Mouse (Mus musculus) embryonic facial prominence, embryonic 13.5 days (tissue): Measurements from ENCODE around the gene Gh. TPM values are rescaled to one million over a fixed set of nuclear protein-coding genes. Genes with fewer than 3 reads are reported as not detected.

Experiments
- ATAC-seq: fragments of 200-750 bp; cut with Nextera tagmentation; 2 replicates; pipeline ENCODE4 v1.8.0; 2017; ENCODE audit warnings: low read depth; ENCODE audit not compliant: insufficient number of reproducible peaks, insufficient read depth, low FRiP score, low TSS enrichment
- H3K27ac ChIP-seq: fragments of 300-500 bp; sonication (generic); 2 replicates; pipeline ENCODE4 v1.5.1; 2015; ENCODE audit warnings: moderate library complexity, mild to moderate bottlenecking, inconsistent platforms
- H3K27me3 ChIP-seq: fragments of 300-500 bp; sonication (generic); 2 replicates; pipeline ENCODE4 v1.6.1; 2015; ENCODE audit warnings: mild to moderate bottlenecking, inconsistent platforms
- H3K36me3 ChIP-seq: fragments of 300-500 bp; sonication (generic); 2 replicates; pipeline ENCODE4 v1.6.1; 2015; ENCODE audit warnings: mild to moderate bottlenecking, inconsistent platforms
- H3K4me1 ChIP-seq: fragments of 300-500 bp; sonication (generic); 2 replicates; pipeline ENCODE4 v1.6.1; 2015; ENCODE audit warnings: inconsistent platforms
- H3K4me2 ChIP-seq: fragments of 300-500 bp; sonication (generic); 2 replicates; pipeline ENCODE4 v1.6.1; 2015; ENCODE audit warnings: moderate library complexity, mild to moderate bottlenecking, inconsistent platforms
- H3K4me3 ChIP-seq: fragments of 300-500 bp; sonication (generic); 2 replicates; pipeline ENCODE4 v1.5.1; 2015; ENCODE audit warnings: mild to moderate bottlenecking, inconsistent platforms
- H3K9ac ChIP-seq: fragments of 300-500 bp; sonication (generic); 2 replicates; pipeline ENCODE4 v1.6.1; 2015; ENCODE audit warnings: mild to moderate bottlenecking, inconsistent platforms
- H3K9me3 ChIP-seq: fragments of 300-500 bp; sonication (generic); 2 replicates; pipeline ENCODE4 v1.6.1; 2016; ENCODE audit warnings: inconsistent platforms
- whole genome bisulfite sequencing: fragments of 180-500 bp; shearing (Covaris S2); methylation state at CpG from one replicate; pipeline ENCODE4 v1.1.7; 2015; ENCODE audit warnings: mixed read lengths; 5-methylcytosine and 5-hydroxymethylcytosine counted together
- polyA plus RNA-seq: library from polyadenylated mRNA; unstranded; fragments of >200 nt; fragmentation: Nextera tagmentation; extraction: Ambion mirVana; gene quantifications from 2 replicates; pipeline ENCODE4 v1.2.1, GENCODE M21; 2015

Gh gene
- polyA plus RNA-seq, 1 experiment from 2014 or later: not detected

DNA sequence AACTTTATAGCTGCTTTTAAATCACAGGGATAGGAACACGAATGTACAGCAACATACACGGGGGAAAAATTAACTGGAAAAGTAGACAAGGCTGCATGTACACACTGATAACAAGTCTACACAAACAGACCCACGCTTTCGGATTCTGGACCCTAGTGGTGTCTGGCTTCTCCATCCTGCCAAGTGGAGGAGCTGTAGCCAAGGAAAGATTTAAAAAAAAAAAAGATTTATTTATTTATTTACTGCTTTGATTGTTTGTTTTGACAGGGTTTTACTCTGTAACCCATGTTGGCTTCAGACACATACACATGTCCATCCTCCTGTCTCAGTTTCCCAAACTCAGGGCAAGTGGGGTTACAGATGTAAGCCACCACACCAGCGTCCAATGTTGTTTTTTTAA lies 5.8 kb upstream of the Gh start:
- no peaks in the 10 kb centered on the region for H3K4me1 ChIP-seq
- no peaks in the 10 kb centered on the region for H3K27me3 ChIP-seq
- ATAC-seq: no peak
- WGBS: 76% methylated on average over 5 of the region's 5 CpGs
- H3K4me2 ChIP-seq: no peak overlapping the region
- no peak overlapping the region for H3K9ac ChIP-seq
- no peak overlapping the region for H3K27ac ChIP-seq
- no peak overlapping the region for H3K4me3 ChIP-seq
- no peaks in the 10 kb centered on the region for H3K9me3 ChIP-seq
- H3K36me3 ChIP-seq: no peaks in the 10 kb centered on the region

DNA sequence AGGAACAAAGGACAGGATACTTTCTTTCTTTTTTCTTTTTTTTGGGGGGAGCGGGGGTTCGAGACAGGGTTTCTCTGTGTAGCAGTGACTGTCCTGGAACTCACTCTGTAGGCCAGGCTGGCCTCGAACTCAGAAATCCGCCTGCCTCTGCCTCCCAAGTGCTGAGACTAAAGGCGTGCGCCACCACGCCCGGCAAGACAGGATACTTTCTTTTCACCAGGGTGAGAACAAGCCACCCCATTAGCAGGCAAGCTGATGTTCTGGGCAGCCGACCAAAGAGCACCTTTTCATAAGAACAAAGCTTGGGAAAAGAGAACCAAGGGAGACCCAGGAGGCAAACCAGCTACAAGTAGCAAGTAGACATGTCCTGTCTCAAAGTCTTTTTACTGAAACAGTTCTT lies 5.1 kb upstream of the Gh start:
- Histone ChIP-seq H3K4me3 (no peak overlapping the region), H3K36me3 (no peaks in the 10 kb centered on the region), H3K4me2 (no peak overlapping the region), H3K27ac (no peak overlapping the region), H3K9ac (no peak overlapping the region), H3K9me3 (no peaks in the 10 kb centered on the region), H3K4me1 (no peaks in the 10 kb centered on the region), H3K27me3 (no peaks in the 10 kb centered on the region)
- 88% methylated on average over 9 of the region's 9 CpGs for WGBS
- ATAC-seq: no peak

- Histone ChIP-seq H3K27ac (no peak overlapping the region), H3K9ac (no peak overlapping the region), H3K4me3 (no peak overlapping the region), H3K36me3 (no peaks in the 10 kb centered on the region), H3K27me3 (no peaks in the 10 kb centered on the region), H3K4me1 (no peaks in the 10 kb centered on the region), H3K9me3 (no peaks in the 10 kb centered on the region), H3K4me2 (no peak overlapping the region)
- no peak for ATAC-seq
- WGBS: 86% methylated on average over 3 of the region's 3 CpGs
Measured at GRCm38 (mm10) chr11:106306065-106306385, 4.4 kb upstream of the Gh start.

- Histone ChIP-seq H3K4me2 (no peak overlapping the region), H3K4me1 (no peaks in the 10 kb centered on the region), H3K36me3 (no peaks in the 10 kb centered on the region), H3K4me3 (no peak overlapping the region), H3K9ac (no peak overlapping the region), H3K27ac (no peak overlapping the region), H3K27me3 (no peaks in the 10 kb centered on the region), H3K9me3 (no peaks in the 10 kb centered on the region)
- no peak for ATAC-seq
- WGBS: 76% methylated on average over 10 of the region's 10 CpGs
Measured at GRCm38 (mm10) chr11:106305348-106306064, 3.8 kb upstream of the Gh start.

DNA sequence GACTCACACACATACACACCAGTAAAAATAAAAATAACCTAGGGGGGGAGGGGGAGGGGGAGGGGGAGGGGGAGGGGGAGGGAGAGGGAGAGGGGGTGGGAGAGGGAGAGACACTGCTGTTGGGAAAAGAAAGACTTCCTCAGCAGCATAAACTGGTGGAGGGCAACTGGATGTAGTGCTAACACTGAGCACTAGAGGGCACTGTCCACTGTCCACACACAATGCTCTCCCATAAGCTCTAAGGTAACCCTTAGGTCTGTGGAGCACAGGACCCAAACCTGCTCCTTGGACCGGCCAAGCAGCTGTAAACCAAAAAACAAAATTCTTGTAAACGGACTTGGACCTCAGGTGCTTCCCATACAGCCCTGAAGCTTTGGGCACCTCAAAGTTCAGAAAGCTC lies 969 bp upstream of the Gh start:
- no peak overlapping the region for H3K9ac ChIP-seq

GRCm38 (mm10) chr11:106291861-106292260 lies 9.8 kb downstream of the Gh start:
- no peak for ATAC-seq
- Histone ChIP-seq H3K4me2 (no peak overlapping the region), H3K36me3 (no peaks in the 10 kb centered on the region), H3K9me3 (no peaks in the 10 kb centered on the region), H3K27ac (no peak overlapping the region), H3K9ac (no peak overlapping the region), H3K4me3 (no peak overlapping the region), H3K27me3 (no peaks in the 10 kb centered on the region), H3K4me1 (peaks cover 10% of the 10 kb centered on the region)
- 90% methylated on average over 2 of the region's 2 CpGs for WGBS

More for the DNA sequence above, 969 bp upstream of the Gh start:
- ATAC-seq: no peak
- Histone ChIP-seq H3K9me3 (no peaks in the 10 kb centered on the region), H3K4me1 (no peaks in the 10 kb centered on the region), H3K36me3 (no peaks in the 10 kb centered on the region), H3K4me2 (no peak overlapping the region), H3K27me3 (no peaks in the 10 kb centered on the region), H3K4me3 (no peak overlapping the region), H3K27ac (no peak overlapping the region)
- WGBS: 19% methylated on average over 2 of the region's 2 CpGs

- Histone ChIP-seq H3K4me2 (no peak overlapping the region), H3K4me1 (peaks cover 19% of the 10 kb centered on the region), H3K27ac (no peak overlapping the region), H3K4me3 (no peak overlapping the region), H3K36me3 (no peaks in the 10 kb centered on the region), H3K27me3 (no peaks in the 10 kb centered on the region), H3K9ac (no peak overlapping the region), H3K9me3 (no peaks in the 10 kb centered on the region)
- no peak for ATAC-seq
- WGBS: 88% methylated on average over 5 of the region's 5 CpGs
Measured at GRCm38 (mm10) chr11:106290376-106290775, 11.3 kb downstream of the Gh start.

DNA sequence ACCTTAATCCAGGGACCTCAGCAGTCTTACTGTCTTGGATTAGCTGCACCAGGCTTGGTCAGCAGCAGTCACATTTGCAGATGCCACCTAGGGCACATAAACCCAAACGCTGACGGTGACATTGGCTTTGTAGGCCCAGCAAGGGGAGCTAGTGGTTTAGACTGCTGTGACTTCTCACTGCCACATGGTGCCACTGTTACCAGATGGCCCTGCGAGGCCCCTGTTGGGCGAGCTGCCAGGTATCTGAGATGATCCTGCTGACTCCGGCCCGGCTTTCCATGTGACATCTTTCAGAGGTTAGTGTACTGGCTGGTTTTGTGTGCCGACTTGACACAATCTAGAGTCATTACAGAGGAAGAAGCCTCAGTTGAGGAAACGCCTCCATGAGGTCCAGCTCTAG lies 12.3 kb downstream of the Gh start:
- no peak overlapping the region for H3K9ac ChIP-seq
- no peak overlapping the region for H3K4me3 ChIP-seq
- 64% methylated on average over 8 of the region's 8 CpGs for WGBS
- no peaks in the 10 kb centered on the region for H3K27me3 ChIP-seq
- no peaks in the 10 kb centered on the region for H3K9me3 ChIP-seq
- peaks cover 19% of the 10 kb centered on the region for H3K4me1 ChIP-seq
- ATAC-seq: no peak
- H3K4me2 ChIP-seq: no peak overlapping the region
- H3K36me3 ChIP-seq: no peaks in the 10 kb centered on the region
- H3K27ac ChIP-seq: no peak overlapping the region

DNA sequence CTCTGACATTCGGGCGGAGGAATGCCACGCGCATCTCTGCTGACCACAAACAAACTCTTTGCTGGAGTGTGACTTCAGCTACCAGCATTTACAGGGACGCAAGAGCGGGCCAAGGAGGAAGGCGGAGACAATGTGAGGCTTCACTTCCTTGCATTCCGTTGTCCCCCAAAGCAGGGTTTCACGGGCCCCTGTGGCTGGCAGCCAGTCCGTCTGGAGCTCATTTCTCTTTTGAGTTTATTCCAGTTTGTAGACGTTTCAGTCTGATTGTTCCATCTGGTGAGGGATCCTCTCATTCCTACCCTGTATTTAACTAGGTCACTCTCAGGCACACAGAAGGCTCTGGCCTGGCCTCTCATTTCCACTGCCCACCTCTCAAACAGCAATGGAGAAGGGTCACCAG lies 14.7 kb downstream of the Gh start:
- H3K27me3 ChIP-seq: no peaks in the 10 kb centered on the region
- H3K4me2 ChIP-seq: 0 out of 2 replicates have a peak overlapping the region, but pooled peaks have one; percentile 5
- ATAC-seq: 0 out of 2 replicates have a peak, but pooled peaks have one; percentile 27
- peak overlapping the region; percentile 87 for H3K27ac ChIP-seq
- no peak overlapping the region for H3K4me3 ChIP-seq
- no peaks in the 10 kb centered on the region for H3K36me3 ChIP-seq
- H3K9ac ChIP-seq: 0 out of 2 replicates have a peak overlapping the region, but pooled peaks have one; percentile 22
- H3K4me1 ChIP-seq: peaks cover 19% of the 10 kb centered on the region
- H3K9me3 ChIP-seq: no peaks in the 10 kb centered on the region
- WGBS: 34% methylated on average over 11 of the region's 11 CpGs

GRCm38 (mm10) chr11:106286206-106286605 lies 15.5 kb downstream of the Gh start:
- Histone ChIP-seq H3K4me3 (no peak overlapping the region), H3K27me3 (no peaks in the 10 kb centered on the region), H3K9ac (no peak overlapping the region), H3K4me2 (no peak overlapping the region), H3K27ac (peak overlapping the region; percentile 87), H3K9me3 (no peaks in the 10 kb centered on the region), H3K36me3 (no peaks in the 10 kb centered on the region), H3K4me1 (peaks cover 19% of the 10 kb centered on the region)
- WGBS: 86% methylated on average over 7 of the region's 7 CpGs
- ATAC-seq: no peak

DNA sequence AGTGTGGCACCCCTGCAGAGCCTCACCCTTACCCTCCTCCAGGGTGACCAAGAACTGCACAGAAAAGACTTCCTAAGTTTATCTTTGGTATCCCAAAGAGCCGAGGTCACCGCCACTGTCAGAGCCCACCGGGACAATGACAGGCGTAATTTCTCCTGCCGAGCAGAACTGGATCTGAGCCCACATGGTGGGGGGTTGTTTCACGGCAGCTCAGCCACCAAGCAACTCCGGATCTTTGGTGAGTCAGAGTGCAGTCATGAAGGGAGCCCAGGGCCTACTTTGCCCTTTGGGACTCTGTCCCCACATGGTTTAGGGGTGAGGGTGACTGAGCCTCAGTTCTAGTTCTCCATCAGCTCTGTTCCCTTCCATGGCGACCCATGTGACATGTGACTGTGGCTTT lies 17.5 kb downstream of the Gh start:
- Histone ChIP-seq H3K36me3 (no peaks in the 10 kb centered on the region), H3K4me1 (peaks cover 19% of the 10 kb centered on the region), H3K9ac (no peak overlapping the region), H3K4me2 (no peak overlapping the region), H3K27ac (no peak overlapping the region), H3K9me3 (no peaks in the 10 kb centered on the region), H3K4me3 (no peak overlapping the region), H3K27me3 (no peaks in the 10 kb centered on the region)
- 73% methylated on average over 8 of the region's 8 CpGs for WGBS
- no peak for ATAC-seq

- H3K27me3 ChIP-seq: no peaks in the 10 kb centered on the region
- WGBS: 74% methylated on average over 4 of the region's 4 CpGs
- no peak for ATAC-seq
Measured at GRCm38 (mm10) chr11:106283371-106283770, 18.3 kb downstream of the Gh start.

More at GRCm38 (mm10) chr11:106283371-106283770, 18.3 kb downstream of the Gh start:
- no peak overlapping the region for H3K9ac ChIP-seq
- peaks cover 19% of the 10 kb centered on the region for H3K4me1 ChIP-seq
- H3K4me3 ChIP-seq: no peak overlapping the region
- no peaks in the 10 kb centered on the region for H3K9me3 ChIP-seq
- H3K4me2 ChIP-seq: no peak overlapping the region
- no peak overlapping the region for H3K27ac ChIP-seq
- no peaks in the 10 kb centered on the region for H3K36me3 ChIP-seq
